Mouse (Mus musculus) stomach, embryonic 14.5 days (tissue): ENCODE measurements at regions not wholly inside any gene's neighbourhood (a gene's known extent, or its start where the extent isn't known, plus 50 kb on each side); places are given as distances from the start of the nearest gene placed in this dataset.

Experiments used
- ATAC-seq: fragments of 200-750 bp; cut with Nextera tagmentation; 2 replicates; pipeline ENCODE4 v1.8.0; 2017; ENCODE audit warnings: low read depth, moderate TSS enrichment; ENCODE audit not compliant: insufficient number of reproducible peaks, insufficient read depth, low FRiP score
- H3K27ac ChIP-seq: fragments of 300-500 bp; sonication (generic); 2 replicates; pipeline ENCODE4 v1.5.1; 2014; ENCODE audit warnings: mild to moderate bottlenecking, low read length, moderate library complexity, mixed read lengths
- H3K27me3 ChIP-seq: fragments of 300-500 bp; sonication (generic); 2 replicates; pipeline ENCODE4 v1.6.1; 2014; ENCODE audit warnings: low read length, control low read depth, mixed read lengths; ENCODE audit not compliant: control insufficient read depth, insufficient read depth
- H3K36me3 ChIP-seq: fragments of 300-500 bp; sonication (generic); 2 replicates; pipeline ENCODE4 v1.6.1; 2014; ENCODE audit warnings: mild to moderate bottlenecking, control low read depth, low read length, moderate library complexity, mixed read lengths; ENCODE audit not compliant: control insufficient read depth, insufficient read depth
- H3K4me1 ChIP-seq: fragments of 300-500 bp; sonication (generic); 2 replicates; pipeline ENCODE4 v1.6.1; 2014; ENCODE audit warnings: low read length, control low read depth, mixed read lengths; ENCODE audit not compliant: control insufficient read depth, insufficient read depth
- H3K4me2 ChIP-seq: fragments of 300-500 bp; sonication (generic); replicated peaks from 2 replicates; pipeline ENCODE4 v1.6.1; 2014; ENCODE audit warnings: low read depth, low read length, control low read depth
- H3K4me3 ChIP-seq: fragments of 300-500 bp; sonication (generic); 2 replicates; pipeline ENCODE4 v1.5.1; 2014; ENCODE audit warnings: low read depth, low read length, control low read depth
- H3K9ac ChIP-seq: fragments of 300-500 bp; sonication (generic); replicated peaks from 2 replicates; pipeline ENCODE4 v1.6.1; 2014; ENCODE audit warnings: low read depth, mild to moderate bottlenecking, control low read depth, low read length, moderate library complexity, mixed read lengths
- H3K9me3 ChIP-seq: fragments of 300-500 bp; sonication (generic); 2 replicates; pipeline ENCODE4 v1.6.1; 2016; ENCODE audit warnings: low read depth, low read length, control low read depth; ENCODE audit not compliant: control insufficient read depth
- WGBS: fragments of 180-500 bp; shearing (Covaris S2); extraction: QIAGEN DNeasy Blood & Tissue Kit; methylation state at CpG from one replicate; pipeline ENCODE4 v1.1.7; 2014; 5-methylcytosine and 5-hydroxymethylcytosine counted together

DNA sequence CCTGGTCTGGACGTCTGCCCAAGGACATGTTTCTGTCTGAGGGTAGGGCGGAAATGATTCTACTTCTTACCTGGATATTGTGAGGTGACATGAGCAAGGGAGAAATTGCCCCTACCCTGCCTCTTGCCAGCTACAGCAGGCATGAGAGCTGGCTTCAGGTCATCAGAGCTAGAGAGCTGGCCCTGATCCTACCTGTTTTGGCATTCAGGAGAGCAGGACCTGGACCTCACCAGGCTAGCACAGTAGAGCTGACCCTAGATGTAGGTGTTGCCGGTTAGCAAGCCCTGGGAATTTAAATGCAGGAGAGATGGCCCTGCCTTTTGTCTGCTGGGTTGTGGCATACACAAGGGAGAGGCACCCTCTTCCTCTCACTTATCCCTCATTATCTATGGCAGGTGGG is 287.5 kb upstream of the Arpp21 start:
- WGBS = 70% methylated on average over 3 of the region's 3 CpGs
- H3K9ac ChIP-seq = no peak overlapping the region
- H3K36me3 ChIP-seq = no peaks in the 10 kb centered on the region
- ATAC-seq = no peak
- H3K4me3 ChIP-seq = no peak overlapping the region
- no peaks in the 10 kb centered on the region; the same call in 1 of the 2 replicates for H3K9me3 ChIP-seq
- H3K4me1 ChIP-seq = no peaks in the 10 kb centered on the region
- H3K4me2 ChIP-seq = no peak overlapping the region
- H3K27me3 ChIP-seq = no peaks in the 10 kb centered on the region
- H3K27ac ChIP-seq = no peak overlapping the region

GRCm38 (mm10) chr9:112510716-112511115 is 275.0 kb upstream of the Arpp21 start:
- Histone ChIP-seq H3K27me3 (no peaks in the 10 kb centered on the region), H3K27ac (no peak overlapping the region), H3K4me1 (no peaks in the 10 kb centered on the region), H3K4me2 (no peak overlapping the region), H3K9me3 (no peaks in the 10 kb centered on the region), H3K36me3 (no peaks in the 10 kb centered on the region), H3K4me3 (no peak overlapping the region), H3K9ac (no peak overlapping the region)
- WGBS = 64% methylated on average over 2 of the region's 2 CpGs
- ATAC-seq = no peak

DNA sequence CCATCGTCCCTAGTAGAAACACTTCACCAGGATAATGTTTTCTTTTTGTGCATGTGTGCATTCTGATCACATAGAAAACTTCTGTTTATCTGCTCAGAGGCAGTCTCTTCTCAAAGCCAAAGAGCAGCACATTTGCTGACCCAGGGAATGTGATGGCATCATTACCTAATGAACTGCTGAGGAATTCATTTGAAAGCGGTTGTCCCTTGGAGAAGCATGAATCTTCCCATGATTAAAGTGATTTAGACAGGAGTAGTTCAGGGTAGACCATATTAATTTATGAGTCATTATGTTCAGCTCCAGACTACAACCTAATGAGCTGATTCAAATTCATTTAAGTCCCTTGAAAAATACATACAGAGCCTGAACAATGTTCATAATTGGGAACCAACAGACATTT is 271.1 kb upstream of the Arpp21 start:
- no peak for ATAC-seq
- Histone ChIP-seq H3K36me3 (no peaks in the 10 kb centered on the region), H3K4me2 (no peak overlapping the region), H3K27me3 (no peaks in the 10 kb centered on the region), H3K9ac (no peak overlapping the region), H3K27ac (no peak overlapping the region), H3K4me3 (no peak overlapping the region), H3K4me1 (no peaks in the 10 kb centered on the region), H3K9me3 (no peaks in the 10 kb centered on the region)
- 76% methylated on average over 2 of the region's 2 CpGs for WGBS

- no peak overlapping the region for H3K9ac ChIP-seq
- no peak overlapping the region for H3K4me2 ChIP-seq
- H3K27me3 ChIP-seq = no peaks in the 10 kb centered on the region
- H3K27ac ChIP-seq = no peak overlapping the region
- no peaks in the 10 kb centered on the region for H3K9me3 ChIP-seq
- H3K4me1 ChIP-seq = no peaks in the 10 kb centered on the region
- WGBS = 75% methylated on average over 4 of the region's 4 CpGs
- no peaks in the 10 kb centered on the region for H3K36me3 ChIP-seq
- H3K4me3 ChIP-seq = no peak overlapping the region
- no peak for ATAC-seq
These were observed 262.9 kb upstream of the Arpp21 start for GRCm38 (mm10) chr9:112498676-112499075.

GRCm38 (mm10) chr9:112495930-112496527 is 260.3 kb upstream of the Arpp21 start:
- no peak overlapping the region for H3K4me3 ChIP-seq
- H3K4me1 ChIP-seq = no peaks in the 10 kb centered on the region

GRCm38 (mm10) chr9:112490963-112491362 is 255.2 kb upstream of the Arpp21 start:
- H3K4me1 ChIP-seq = no peaks in the 10 kb centered on the region
- ATAC-seq = no peak
- WGBS = 79% methylated on average over 1 of the region's 1 CpGs
- H3K9me3 ChIP-seq = no peaks in the 10 kb centered on the region
- H3K9ac ChIP-seq = no peak overlapping the region
- no peak overlapping the region for H3K27ac ChIP-seq
- no peaks in the 10 kb centered on the region for H3K36me3 ChIP-seq
- no peak overlapping the region for H3K4me2 ChIP-seq
- no peak overlapping the region for H3K4me3 ChIP-seq
- no peaks in the 10 kb centered on the region for H3K27me3 ChIP-seq

More at GRCm38 (mm10) chr9:112495930-112496527, 260.3 kb upstream of the Arpp21 start:
- no peaks in the 10 kb centered on the region for H3K27me3 ChIP-seq
- no peak overlapping the region for H3K4me2 ChIP-seq
- H3K27ac ChIP-seq = no peak overlapping the region
- no peak for ATAC-seq
- no peaks in the 10 kb centered on the region for H3K9me3 ChIP-seq
- 70% methylated on average over 4 of the region's 4 CpGs for WGBS
- H3K9ac ChIP-seq = no peak overlapping the region
- H3K36me3 ChIP-seq = no peaks in the 10 kb centered on the region

DNA sequence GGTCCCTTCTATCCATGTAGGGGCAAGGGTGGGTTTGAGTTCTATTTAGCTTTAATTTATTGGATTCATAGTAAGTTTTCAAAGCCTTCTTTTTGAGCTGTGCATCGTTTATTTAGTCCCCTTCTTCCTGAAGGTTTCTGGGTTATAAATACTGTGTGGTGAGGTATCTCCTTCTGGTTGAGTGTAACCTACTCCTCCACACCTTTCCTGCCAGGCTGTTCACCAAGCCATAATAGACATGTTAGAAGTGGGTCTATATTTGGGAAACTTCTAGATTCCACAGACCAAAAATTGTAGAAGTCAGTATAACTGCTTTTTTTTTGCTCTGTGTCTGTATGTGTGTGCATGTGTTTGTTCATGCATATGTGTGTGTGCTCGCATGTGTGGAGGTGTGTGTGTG is 240.9 kb upstream of the Arpp21 start:
- H3K27me3 ChIP-seq = no peaks in the 10 kb centered on the region
- no peaks in the 10 kb centered on the region for H3K36me3 ChIP-seq
- ATAC-seq = no peak
- WGBS = 85% methylated on average over 2 of the region's 2 CpGs
- H3K4me2 ChIP-seq = no peak overlapping the region
- H3K27ac ChIP-seq = no peak overlapping the region
- H3K4me1 ChIP-seq = no peaks in the 10 kb centered on the region
- H3K9me3 ChIP-seq = no peaks in the 10 kb centered on the region
- no peak overlapping the region for H3K9ac ChIP-seq
- no peak overlapping the region for H3K4me3 ChIP-seq

DNA sequence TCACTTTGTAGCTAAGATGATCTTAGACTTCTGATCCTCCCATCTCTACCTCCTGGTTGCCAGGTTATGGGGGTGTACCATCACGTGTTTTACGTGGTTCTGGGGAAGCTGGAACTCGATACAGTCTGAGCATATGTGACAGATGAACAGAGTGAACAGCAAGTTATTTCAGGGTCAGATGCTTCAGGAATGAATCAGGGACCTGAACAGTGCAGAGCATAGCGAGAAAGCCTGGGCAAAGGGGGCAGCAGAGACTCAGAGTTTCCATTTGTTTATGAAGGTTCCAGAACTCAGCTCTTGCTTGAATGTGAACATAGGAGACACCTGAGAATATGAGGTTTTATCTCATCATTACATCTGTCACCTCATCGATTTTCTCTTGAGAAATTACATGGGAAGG is 221.9 kb upstream of the Arpp21 start:
- Histone ChIP-seq H3K4me2 (no peak overlapping the region), H3K4me1 (no peaks in the 10 kb centered on the region), H3K4me3 (no peak overlapping the region), H3K9me3 (no peaks in the 10 kb centered on the region), H3K27ac (no peak overlapping the region), H3K36me3 (no peaks in the 10 kb centered on the region), H3K27me3 (no peaks in the 10 kb centered on the region), H3K9ac (no peak overlapping the region)
- ATAC-seq = no peak
- WGBS = 78% methylated on average over 5 of the region's 5 CpGs

DNA sequence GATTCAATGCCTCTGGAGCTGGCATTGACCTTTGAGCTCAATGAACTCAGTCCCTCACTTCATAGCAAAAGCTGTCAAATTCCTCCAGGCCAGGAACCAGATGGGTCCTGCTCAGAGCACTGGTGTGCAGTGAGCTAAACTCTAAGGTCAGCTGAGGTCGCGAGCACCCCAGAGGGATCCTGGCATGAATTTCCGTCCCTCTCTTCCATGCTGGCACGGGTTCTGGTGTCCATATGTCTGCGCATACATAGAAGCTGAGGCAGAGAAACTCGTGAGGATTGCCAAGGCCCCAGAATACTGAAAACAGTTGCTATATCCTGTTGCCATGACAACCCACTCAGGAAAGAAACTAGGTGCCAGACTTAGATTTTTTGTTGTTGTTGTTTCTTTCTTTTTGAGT is 219.0 kb upstream of the Arpp21 start:
- H3K4me3 ChIP-seq = no peak overlapping the region
- H3K4me2 ChIP-seq = no peak overlapping the region
- 84% methylated on average over 6 of the region's 6 CpGs for WGBS
- no peaks in the 10 kb centered on the region for H3K36me3 ChIP-seq
- H3K27me3 ChIP-seq = no peaks in the 10 kb centered on the region
- no peak for ATAC-seq
- H3K27ac ChIP-seq = no peak overlapping the region
- no peaks in the 10 kb centered on the region for H3K4me1 ChIP-seq
- no peak overlapping the region for H3K9ac ChIP-seq
- no peaks in the 10 kb centered on the region for H3K9me3 ChIP-seq
